Mouse (Mus musculus): Measurements from ENCODE around the gene Rora.

Rora gene

GRCm38 (mm10) chr9:69227806-69228205 lies 574.2 kb downstream of the Rora start:
- WGBS, result 86% methylated on average over 6 of the region's 6 CpGs

GRCm38 (mm10) chr9:69229935-69230334 lies 576.3 kb downstream of the Rora start:
- 90% methylated on average over 7 of the region's 7 CpGs for WGBS

GRCm38 (mm10) chr9:69234526-69234925 lies 580.9 kb downstream of the Rora start:
- 58% methylated on average over 7 of the region's 7 CpGs for WGBS

GRCm38 (mm10) chr9:69237316-69237715 lies 583.7 kb downstream of the Rora start:
- WGBS, result 66% methylated on average over 10 of the region's 10 CpGs

- 31% methylated on average over 6 of the region's 6 CpGs for WGBS
Observed at GRCm38 (mm10) chr9:69242538-69242937, 589.0 kb downstream of the Rora start.

- 75% methylated on average over 6 of the region's 6 CpGs for WGBS
Observed at GRCm38 (mm10) chr9:69243626-69244025, 590.0 kb downstream of the Rora start.

GRCm38 (mm10) chr9:69246225-69246624 lies 592.6 kb downstream of the Rora start:
- 69% methylated on average over 3 of the region's 3 CpGs for WGBS

GRCm38 (mm10) chr9:69249586-69249985 lies 596.0 kb downstream of the Rora start:
- 84% methylated on average over 3 of the region's 3 CpGs for WGBS

GRCm38 (mm10) chr9:69250326-69250725 lies 596.7 kb downstream of the Rora start:
- WGBS, result 65% methylated on average over 8 of the region's 8 CpGs

GRCm38 (mm10) chr9:69258506-69258905 lies 604.9 kb downstream of the Rora start:
- WGBS, result 83% methylated on average over 5 of the region's 5 CpGs

- 49% methylated on average over 9 of the region's 9 CpGs for WGBS
Observed at GRCm38 (mm10) chr9:69259382-69259781, 605.8 kb downstream of the Rora start.

GRCm38 (mm10) chr9:69265151-69265550 lies 611.6 kb downstream of the Rora start:
- WGBS, result 67% methylated on average over 7 of the region's 7 CpGs

GRCm38 (mm10) chr9:69270374-69270773 lies 616.8 kb downstream of the Rora start:
- WGBS, result 87% methylated on average over 8 of the region's 8 CpGs

- 75% methylated on average over 7 of the region's 7 CpGs for WGBS
Observed at GRCm38 (mm10) chr9:69270931-69271330, 617.3 kb downstream of the Rora start.

GRCm38 (mm10) chr9:69272884-69273283 lies 619.3 kb downstream of the Rora start:
- 64% methylated on average over 9 of the region's 9 CpGs for WGBS

- WGBS, result 73% methylated on average over 10 of the region's 10 CpGs
Observed at GRCm38 (mm10) chr9:69274766-69275485, 621.3 kb downstream of the Rora start.

- WGBS, result 65% methylated on average over 10 of the region's 10 CpGs
Observed at GRCm38 (mm10) chr9:69277256-69277655, 623.7 kb downstream of the Rora start.

GRCm38 (mm10) chr9:69285011-69285410 lies 631.4 kb downstream of the Rora start:
- WGBS, result 90% methylated on average over 3 of the region's 3 CpGs

- WGBS, result 84% methylated on average over 1 of the region's 1 CpGs
Observed at GRCm38 (mm10) chr9:69288113-69288512, 634.5 kb downstream of the Rora start.

- 54% methylated on average over 5 of the region's 5 CpGs for WGBS
Observed at GRCm38 (mm10) chr9:69288586-69288985, 635.0 kb downstream of the Rora start.

- 2% methylated on average over 59 of the region's 59 CpGs for WGBS
Observed at GRCm38 (mm10) chr9:69289056-69290017, 635.8 kb downstream of the Rora start.

- WGBS, result under 1% methylated on average over 73 of the region's 73 CpGs
Observed at GRCm38 (mm10) chr9:69290018-69290880, 636.7 kb downstream of the Rora start.

Data from cerebral cortex, adult 2 months (tissue).